Mouse (Mus musculus): Measurements from ENCODE around the gene Fbxo11.

- TF ChIP-seq CTCF (IDR thresholded peaks at IDR 0.05; ENCODE audit: extremely low read depth, insufficient read length, insufficient replicate concordance, low read depth, low read length) (no peak), POLR2A (IDR thresholded peaks at IDR 0.05; ENCODE audit: low read depth, low read length) (no peak)
Observed at GRCm38 (mm10) chr17:87973261-87974167, 91.6 kb downstream of the Fbxo11 start.
